Mouse (Mus musculus) embryonic fibroblast, embryonic 13.5 days (primary cell): Measurements from ENCODE around the gene Frat2. TPM values are rescaled to one million over a fixed set of nuclear protein-coding genes. Genes with fewer than 3 reads are reported as not detected.
A peak's percentile ranks its signal among the peaks of the same experiment; 100 is the strongest.
"Not testable (repeated sequence)": the region's sequence is repeated elsewhere in the genome, so short reads cannot be mapped to it uniquely, and the experiment has no call there.

ENCODE experiments used
- H3K27ac ChIP-seq: 2 replicates; pipeline ENCODE4 v1.5.1; 2012; ENCODE audit warnings: low read length, control low read depth, inconsistent platforms; ENCODE audit not compliant: insufficient read depth
- H3K4me1 ChIP-seq: 2 replicates; pipeline ENCODE4 v1.6.1; 2011; ENCODE audit warnings: low read length; ENCODE audit not compliant: control insufficient read depth, insufficient read depth
- H3K4me3 ChIP-seq: 2 replicates; pipeline ENCODE4 v1.5.1; 2011; ENCODE audit warnings: mild to moderate bottlenecking, control low read depth, low read length; ENCODE audit not compliant: insufficient read depth
- CTCF ChIP-seq: IDR thresholded peaks from 2 replicates; pipeline ENCODE4 v1.5.1; 2011; ENCODE audit warnings: mild to moderate bottlenecking, control low read depth, low read length, moderate library complexity, borderline replicate concordance; ENCODE audit not compliant: insufficient read depth
- POLR2A ChIP-seq: IDR thresholded peaks from 2 replicates; pipeline ENCODE4 v1.6.1; 2011; ENCODE audit warnings: low read depth, mild to moderate bottlenecking, control low read depth, low read length, moderate library complexity
- polyA plus RNA-seq: library from polyadenylated mRNA; stranded (reverse); fragments of >200 nt; gene quantifications from 2 replicates; pipeline ENCODE4 v1.2.4, GENCODE M21; 2011; ENCODE audit warnings: low read depth; ENCODE audit not compliant: missing spikeins, insufficient read length

The Frat2 gene
- 0.56 TPM in 1 of 2 replicates, not detected in the other for polyA plus RNA-seq

DNA sequence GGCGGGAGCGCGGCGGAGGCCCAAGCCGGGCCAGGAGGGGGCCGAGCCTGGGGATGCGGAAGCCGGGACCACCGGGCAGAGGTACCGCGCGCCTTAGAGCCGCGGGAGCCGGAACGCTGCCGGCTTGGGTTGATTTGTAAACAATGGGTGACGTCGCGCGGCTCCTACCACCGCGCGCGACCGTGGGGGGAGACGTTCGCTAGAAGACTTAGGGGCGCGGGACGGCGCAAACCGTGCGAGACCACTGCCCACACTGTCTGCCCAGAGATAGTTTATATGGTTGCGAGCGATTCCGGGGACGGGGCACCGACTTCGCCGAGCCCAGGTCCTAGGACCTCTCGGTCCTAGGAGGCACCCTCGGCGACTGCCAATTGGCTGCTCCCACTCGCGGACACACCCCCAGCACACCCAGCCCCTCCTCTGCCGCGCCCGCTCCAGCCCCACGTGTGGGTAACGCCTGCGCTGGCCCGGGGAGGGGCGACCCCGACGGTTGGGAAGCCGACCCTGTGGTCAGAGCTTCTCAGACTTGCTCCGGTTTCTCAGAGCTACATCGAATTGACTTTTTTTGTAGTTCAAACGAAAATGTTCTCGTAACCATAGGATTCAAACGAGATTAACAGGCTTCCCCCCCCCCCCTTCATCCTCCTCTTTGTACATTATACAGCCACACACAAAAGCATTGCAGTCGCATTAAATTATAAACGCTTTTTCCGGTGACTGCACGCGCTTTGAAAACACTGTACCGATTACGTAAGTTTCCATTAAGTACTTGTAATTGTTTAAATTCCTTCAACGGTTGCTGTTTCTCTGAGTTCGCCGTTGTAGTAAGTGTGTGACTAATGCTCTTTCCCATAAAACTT lies at the start of gene Frat2:
Frat2 (minus strand) TSS at position 141 of the 860 bp plus-strand sequence.
- Histone ChIP-seq H3K4me1 (peaks cover 6% of the 10 kb centered on the region), H3K4me3 (peak within 1 kb of the TSS; percentile 74), H3K27ac (peak within 1 kb of the TSS; percentile 96)
- TF ChIP-seq CTCF (no peak), POLR2A (0 out of 2 replicates have a peak, but pooled peaks have one; percentile 23)

DNA sequence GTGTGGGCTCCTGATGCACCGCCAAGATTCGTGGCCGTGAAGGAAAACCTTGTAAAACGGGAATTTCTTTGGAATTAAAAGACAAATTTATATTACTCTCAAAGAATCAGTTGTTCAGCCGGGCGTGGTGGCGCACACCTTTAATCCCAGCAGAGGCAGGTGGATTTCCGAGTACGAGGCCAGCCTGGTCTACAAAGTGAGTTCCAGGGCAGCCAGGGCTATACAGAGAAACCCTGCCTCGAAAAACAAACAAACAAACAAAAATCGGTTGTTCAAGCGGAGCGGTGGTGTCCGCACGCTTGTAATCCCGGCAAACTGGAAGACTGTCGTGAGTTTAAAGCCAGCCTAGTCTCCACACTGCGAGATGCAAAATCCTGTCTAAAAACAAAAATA lies 48.4 kb upstream of the Frat2 start:
- TF ChIP-seq CTCF (no peak), POLR2A (no peak)
- Histone ChIP-seq H3K4me3 (peak overlapping the region; percentile 80), H3K27ac (no peak overlapping the region), H3K4me1 (0 out of 2 replicates have a peak, but pooled peaks cover 3% of the 10 kb centered on the region)

- Histone ChIP-seq H3K4me3 (peak within 1 kb of the TSS; percentile 80), H3K27ac (no peak within 1 kb of the TSS), H3K4me1 (0 out of 2 replicates have a peak, but pooled peaks cover 3% of the 10 kb centered on the region)
- TF ChIP-seq POLR2A, result peak; percentile 62
- TF ChIP-seq CTCF, result no peak
Observed at GRCm38 (mm10) chr19:41895460-41896318, 47.8 kb upstream of the Frat2 start, which contains the start of gene Rrp12. Gene Rrp12, minus strand, starts transcription at chr19:41896173.

DNA sequence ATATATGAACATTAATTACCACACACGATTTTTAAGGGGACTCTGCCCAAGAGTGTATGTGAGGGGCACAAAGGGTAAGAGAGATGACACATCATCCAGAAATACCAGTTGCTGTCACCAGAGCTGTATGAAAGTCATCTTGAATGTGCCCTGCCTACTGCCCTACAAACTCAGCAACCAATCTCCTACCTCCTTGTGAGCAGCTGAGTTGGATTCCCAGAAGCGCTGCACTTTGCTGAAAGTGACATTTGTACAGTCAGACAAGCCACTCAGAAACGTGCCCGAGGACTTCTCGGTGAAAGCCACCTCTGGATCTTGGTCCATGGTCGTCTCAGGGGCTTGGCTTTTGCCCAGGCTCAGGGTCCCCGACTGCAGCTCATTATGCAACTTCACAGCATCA lies 47.0 kb upstream of the Frat2 start:
- Histone ChIP-seq H3K27ac (no peak overlapping the region), H3K4me1 (0 out of 2 replicates have a peak, but pooled peaks cover 3% of the 10 kb centered on the region), H3K4me3 (peak overlapping the region; percentile 80)
- TF ChIP-seq POLR2A (no peak), CTCF (no peak)

- no peak overlapping the region for H3K27ac ChIP-seq
- TF ChIP-seq CTCF (no peak), POLR2A (no peak)
- H3K4me1 ChIP-seq, result no peaks in the 10 kb centered on the region
- no peak overlapping the region for H3K4me3 ChIP-seq
Observed at GRCm38 (mm10) chr19:41888191-41888590, 40.3 kb upstream of the Frat2 start.

DNA sequence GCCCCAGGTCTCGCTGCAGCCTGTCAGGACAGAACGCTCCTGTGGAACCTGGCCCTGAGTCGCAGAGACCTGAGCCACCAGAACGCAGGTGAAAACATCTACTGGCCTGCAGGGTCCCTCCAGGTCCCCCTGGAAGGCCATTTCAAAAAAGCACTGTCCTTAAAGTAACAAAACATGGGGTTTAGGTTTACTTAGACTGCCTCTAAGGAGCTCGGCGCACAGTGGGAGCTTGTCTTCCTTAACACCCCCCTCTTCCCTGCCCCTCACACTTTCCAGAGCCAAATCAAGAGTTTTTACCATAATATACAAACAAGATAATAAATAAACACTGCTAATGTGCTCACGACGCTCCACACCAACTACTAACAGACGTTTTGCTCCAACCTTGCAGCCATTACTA lies 36.0 kb upstream of the Frat2 start:
- Histone ChIP-seq H3K4me3 (no peak overlapping the region), H3K4me1 (no peaks in the 10 kb centered on the region), H3K27ac (no peak overlapping the region)
- TF ChIP-seq POLR2A (no peak), CTCF (no peak)

DNA sequence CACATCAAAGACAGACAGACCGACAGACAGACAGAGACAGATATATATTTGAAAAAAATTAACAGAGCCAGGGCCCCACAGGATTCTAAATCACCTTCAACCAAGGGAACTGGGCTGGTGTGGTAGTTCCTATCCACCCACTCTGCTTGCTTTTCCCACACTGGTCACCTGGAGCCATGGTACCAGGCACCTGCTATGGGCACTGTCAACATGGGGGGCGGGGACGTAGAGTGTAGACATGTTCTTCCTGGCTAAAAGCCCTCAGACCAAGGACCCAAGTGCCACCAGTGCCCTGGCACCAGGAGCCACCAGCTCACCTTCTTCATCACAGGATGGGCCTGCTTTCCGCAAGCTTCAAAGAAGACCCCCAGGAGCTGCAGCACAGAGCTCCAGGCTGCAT lies 33.9 kb upstream of the Frat2 start:
- Histone ChIP-seq H3K4me1 (no peaks in the 10 kb centered on the region), H3K4me3 (no peak overlapping the region), H3K27ac (no peak overlapping the region)
- TF ChIP-seq CTCF, result no peak
- TF ChIP-seq POLR2A, result no peak

DNA sequence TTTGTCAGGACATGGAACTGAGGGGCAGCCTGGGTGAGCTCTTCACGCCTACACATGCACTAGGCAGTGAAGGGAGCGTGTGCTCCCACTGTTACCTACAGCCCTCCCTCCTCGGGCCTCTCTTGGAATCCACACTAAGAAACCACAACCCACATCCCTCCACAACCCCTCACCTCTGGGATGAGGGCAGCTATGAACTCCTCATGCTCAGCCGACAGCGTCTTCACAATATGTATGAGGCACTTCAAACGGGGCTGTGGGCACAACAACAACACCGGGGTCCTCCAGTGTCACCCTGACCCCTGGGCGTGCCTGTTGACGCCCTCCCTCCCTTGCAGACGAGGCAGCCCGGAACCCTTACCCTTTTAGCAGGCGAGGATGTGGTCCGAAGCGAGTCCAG lies 26.4 kb upstream of the Frat2 start:
- Histone ChIP-seq H3K4me3 (no peak overlapping the region), H3K27ac (no peak overlapping the region), H3K4me1 (no peaks in the 10 kb centered on the region)
- no peak for TF ChIP-seq CTCF
- TF ChIP-seq POLR2A, result no peak

DNA sequence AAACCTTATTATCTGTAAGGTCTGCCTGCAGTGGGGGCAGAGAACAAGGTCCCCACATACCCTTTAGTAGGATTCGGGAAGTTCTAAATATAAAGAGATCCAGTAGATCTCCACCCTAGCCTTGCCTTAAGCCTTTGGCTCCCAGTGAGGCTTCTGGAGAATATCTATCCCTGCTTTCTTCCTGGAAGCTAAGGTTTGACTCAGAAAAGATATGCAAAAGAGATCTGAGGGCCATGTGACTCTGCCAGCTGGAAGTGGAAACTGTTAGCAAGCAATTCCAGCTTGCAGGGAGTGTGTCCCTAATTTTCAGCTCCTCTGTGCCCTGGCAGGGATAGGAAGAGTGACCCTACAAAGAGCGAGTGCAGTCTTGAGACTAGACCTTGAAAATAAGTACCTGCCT lies 24.4 kb upstream of the Frat2 start:
- TF ChIP-seq CTCF, result no peak
- no peak for TF ChIP-seq POLR2A
- H3K4me1 ChIP-seq, result no peaks in the 10 kb centered on the region
- no peak overlapping the region for H3K27ac ChIP-seq
- H3K4me3 ChIP-seq, result no peak overlapping the region

- H3K27ac ChIP-seq, H3K4me3 ChIP-seq, H3K4me1 ChIP-seq: not testable (repeated sequence)
Observed at GRCm38 (mm10) chr19:41869946-41870345, 22.0 kb upstream of the Frat2 start.
